Mouse (Mus musculus): ENCODE results near the gene Phrf1.

Phrf1 gene

DNA sequence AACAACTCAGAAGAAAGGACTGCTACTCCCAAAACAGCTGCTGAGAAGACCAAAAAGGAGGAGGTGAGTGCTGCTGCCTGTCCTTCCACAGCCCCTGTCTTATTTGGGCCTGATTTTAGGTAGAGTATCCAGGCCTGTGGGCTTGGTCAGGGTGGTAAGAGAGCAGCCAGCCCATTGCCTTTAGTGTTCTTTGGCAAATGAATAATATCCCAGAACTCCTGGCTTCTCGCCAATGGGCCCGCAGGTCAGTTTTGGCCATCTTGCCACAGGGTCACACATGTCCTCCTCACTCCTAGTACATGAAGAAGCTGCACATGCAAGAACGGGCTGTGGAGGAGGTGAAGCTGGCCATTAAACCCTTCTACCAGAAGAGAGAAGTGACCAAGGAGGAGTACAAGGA lies 32.9 kb downstream of the Phrf1 start:
- DNase-seq = no peak

DNA sequence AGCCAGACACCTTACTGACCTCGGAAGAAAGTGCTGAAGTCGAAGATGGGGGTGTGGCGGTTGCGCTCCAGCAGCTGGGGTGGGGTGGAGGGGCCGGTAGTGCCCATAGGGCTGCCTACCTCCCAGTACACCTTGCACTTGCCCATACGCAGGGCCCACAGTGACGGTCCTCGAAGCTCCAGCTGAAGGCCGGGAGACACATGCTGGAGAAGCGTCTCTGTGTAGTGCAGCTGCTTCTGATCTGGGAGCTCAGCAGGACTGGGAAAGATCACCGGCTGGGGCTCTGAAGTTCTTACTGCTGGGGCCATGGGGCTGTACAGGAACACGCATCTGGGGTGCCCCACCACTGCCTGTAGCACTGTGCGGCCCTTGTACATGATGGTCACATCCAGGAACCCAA lies 35.1 kb downstream of the Phrf1 start:
- no peak for DNase-seq

DNA sequence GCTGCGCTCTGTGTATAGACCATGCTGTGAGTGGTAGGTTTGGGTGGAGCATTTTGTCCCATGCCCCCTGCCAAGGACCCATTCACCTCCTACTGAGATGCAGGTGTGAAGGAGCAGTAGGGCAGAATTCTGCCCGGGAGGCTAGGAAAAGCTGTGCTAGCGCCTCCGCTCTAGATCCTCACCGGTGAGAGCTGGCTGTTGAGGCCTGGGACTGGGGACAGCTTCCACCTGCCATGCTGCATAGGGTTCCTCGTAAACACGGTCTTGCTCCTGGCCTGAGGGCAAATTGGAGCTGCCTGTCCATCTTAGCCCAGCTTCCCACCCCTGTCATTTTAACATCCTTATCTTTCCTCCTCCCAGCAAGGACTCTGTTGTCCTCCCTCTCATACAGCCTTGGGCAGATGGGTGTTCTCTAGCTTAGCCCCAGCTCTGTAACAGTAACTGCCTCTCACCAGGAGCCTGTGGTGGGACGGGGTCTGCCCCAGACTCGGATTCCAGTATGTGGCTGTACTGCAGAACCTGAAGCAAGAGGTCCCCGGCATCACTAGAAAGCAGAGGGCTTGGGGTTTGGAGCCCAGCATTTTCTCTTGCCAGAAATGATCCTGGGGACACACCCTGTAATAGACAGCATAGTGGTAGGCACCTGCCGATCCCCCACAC lies 35.6 kb downstream of the Phrf1 start:
- no peak for DNase-seq

DNA sequence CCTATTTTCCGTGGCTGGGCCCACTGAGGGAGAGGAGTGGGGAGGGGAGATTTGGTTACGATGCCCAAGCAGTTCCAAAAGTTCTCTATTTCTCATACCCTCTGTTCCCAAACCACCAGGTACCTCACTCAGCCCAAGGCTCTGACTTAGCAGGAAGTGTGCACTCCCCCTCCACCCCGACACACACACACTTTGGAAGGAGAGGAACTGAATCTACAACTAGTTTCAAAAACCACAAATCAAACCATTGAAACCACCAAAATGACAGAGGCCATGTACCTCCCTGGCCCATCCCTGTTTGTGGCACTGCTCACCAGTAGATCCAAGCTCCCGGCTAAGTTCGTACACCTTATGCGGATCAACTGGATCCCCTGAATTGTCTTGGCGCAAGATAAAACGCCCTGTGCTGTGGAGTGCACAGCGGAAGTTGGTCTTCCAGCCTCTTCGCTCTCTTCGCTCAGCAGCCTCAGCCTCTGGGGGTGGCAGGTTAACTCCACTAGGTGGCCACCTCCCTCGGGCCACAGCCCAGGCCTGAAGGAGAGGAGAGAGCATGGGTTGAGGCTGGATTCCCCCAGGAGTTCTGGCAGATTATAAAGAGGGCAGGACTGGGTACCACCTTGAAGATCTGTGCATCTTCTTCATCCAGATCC lies 36.3 kb downstream of the Phrf1 start:
- peak; percentile 23 to 42 for DNase-seq

DNA sequence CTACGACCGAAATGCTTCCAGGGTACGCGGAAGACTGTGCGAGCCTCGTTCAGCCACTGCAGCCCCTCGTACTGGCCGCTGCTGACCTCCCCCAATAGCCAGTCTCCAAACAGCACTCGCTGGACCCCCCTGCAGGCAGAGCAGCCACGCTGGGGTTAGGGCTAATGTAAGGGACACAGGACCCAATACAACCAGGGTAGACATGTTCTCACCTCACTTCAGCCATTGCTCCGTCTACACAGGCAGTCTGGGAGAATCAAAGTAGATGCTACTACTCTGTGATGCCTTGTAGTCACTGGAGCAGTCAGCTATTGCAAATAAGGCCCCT lies 36.8 kb downstream of the Phrf1 start:
- no peak for DNase-seq

DNA sequence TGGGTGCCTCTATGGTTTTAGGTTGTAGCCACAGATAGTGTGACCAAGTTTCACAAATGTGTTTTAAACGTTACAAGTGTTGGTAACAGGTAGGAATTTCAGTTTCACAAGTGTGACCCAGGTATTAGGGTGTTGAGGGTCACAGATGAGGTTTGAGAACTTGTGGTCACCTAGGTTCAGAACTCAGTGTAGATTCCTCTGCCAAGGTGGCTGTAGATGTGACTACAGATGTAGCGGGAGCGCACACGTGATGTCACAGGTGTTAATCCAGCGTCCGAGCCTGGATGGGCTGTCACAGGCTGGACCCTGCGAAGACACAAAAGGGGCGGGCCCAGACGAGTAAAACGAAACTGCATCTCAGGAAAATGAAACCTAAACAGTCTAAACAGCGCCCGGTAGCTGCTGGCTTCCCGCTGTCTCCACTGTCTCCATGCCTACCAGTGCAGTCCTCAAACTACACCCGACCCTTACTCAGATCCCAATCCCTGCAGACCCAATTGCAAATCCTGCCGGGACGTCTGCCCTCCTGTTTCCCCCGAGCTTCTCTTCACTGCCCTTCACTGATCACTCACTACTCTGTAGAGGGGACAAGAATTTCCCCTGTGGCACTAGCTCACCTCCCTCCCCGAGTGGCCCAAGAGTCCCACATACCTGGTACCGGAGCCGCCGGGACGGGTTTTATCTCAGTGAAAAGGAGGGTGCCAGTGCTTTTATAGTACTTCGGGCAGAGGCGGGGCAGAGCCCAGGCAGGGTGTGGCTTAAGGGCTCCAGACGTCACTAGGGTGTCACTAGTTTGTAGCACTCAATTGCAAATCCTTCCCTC lies 37.4 kb downstream of the Phrf1 start, which contains the start of gene Irf7:
TSS of gene Irf7 (minus strand) at position 743 of the 823 bp plus-strand sequence.
- peak; percentile 54 to 77 for DNase-seq

DNA sequence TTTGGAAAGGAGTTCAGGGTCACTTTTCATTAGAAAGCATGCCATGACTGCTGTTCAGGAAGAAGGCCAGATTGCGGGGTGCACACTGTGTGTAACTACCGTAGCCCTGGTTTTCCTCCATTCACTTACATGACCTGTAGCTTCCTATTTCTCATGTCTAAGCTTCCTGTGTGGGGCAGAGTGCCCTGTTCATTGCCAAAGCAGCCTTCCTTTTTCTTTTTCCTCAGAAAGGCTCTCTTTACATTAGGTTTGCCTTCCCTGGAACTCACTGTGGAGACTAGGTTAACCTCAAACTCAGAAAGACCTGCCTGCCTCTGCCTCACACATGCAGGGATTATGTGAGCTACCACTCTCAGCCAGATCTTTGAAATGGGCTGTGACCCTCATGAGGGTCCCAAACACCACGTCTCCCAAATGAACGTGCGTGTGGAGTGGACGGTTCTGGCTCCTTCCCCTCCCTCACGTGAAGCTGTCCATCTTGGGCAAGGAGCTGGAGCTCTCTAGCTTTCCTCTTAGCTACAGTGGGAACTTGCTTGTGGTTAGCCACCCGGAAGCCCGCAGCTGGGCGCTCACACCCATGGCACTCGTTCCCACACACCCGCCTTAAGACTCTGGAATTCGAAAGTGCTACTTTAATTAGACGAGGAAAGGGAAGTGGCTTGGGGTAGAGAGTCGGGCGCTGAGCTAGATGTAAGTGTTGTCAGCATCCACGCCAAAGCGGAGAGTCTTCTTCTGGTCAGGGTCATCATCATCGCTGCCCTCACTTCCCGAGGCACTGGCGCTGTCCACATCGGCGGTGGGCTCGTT lies 40.1 kb downstream of the Phrf1 start:
- DNase-seq = no peak

DNA sequence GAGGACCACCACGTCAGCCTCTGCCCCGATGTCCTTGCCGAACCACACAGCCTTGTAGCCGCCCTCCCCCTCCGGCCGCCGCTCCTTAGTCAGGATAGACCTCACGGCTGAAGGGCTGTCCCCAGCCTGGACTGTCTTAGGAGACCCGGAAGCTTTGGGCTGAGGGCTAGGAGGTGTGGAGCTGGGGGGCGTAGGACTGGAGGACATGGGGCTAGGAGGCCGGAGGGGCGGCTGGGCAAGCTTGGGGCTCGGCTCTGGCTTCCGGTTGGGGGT lies 40.6 kb downstream of the Phrf1 start:
- DNase-seq = no peak

DNA sequence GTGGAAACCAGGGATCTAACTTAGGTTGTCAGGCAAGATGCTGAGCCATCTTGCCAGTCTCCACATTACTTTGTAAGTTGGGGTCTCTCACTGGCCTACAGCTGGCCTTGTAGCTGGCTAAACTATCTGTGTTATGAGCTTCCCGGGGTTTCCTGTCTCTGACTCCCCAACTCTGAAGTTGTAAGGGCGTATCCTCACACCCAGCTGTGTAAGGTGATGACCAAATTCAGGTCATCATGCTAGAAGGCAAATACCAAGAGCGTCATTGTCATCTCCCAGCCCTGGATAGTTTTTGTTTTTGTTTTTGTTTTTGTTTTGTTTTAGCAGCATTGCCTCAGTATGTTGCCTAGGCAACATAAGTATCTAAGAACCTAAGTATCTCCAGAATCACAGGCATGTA lies 42.0 kb downstream of the Phrf1 start:
- DNase-seq = no peak

DNA sequence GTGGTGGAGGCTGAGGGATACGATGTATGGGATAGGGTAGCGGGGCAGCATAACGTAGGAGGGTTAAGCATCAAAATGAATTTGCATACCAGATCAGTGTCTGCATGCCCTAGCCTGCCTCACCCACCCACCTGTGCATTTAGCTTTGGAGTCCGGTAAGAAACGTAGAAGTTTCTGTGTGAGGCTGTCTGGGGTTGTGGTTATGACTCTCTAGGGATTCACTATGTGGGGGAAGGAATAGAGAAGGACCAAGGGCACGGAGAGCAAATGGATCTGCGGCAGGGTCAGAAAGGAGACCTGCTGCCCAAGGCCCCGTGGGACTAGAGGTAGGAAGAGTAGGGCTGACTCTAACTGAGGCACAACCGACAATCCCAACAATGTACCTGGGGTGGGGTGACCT lies 46.8 kb downstream of the Phrf1 start:
- DNase-seq = no peak

DNA sequence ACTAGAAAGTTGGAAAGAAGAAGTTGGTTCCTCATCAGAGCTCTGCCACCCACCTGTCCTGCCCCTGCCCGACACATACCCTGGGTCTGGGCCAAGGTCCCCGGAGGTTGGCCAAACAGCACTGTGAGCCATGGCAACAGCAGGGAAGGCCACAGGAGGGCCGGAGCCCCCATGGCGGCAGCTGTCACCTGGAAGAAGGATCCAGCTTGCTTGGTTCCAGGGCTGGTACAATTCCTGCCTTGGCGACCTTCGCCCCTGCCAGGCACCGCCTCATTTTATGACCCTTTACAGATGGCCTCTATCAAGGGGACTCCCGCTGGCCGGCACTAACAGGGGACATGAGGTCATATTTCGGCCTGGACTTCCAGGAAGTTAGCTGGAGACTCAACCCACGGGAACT lies 48.0 kb downstream of the Phrf1 start, which contains the start of gene Cdhr5:
TSS of gene Cdhr5 (minus strand) at position 241 of the 400 bp plus-strand sequence.
- DNase-seq = peak; percentile 82 to 84

DNA sequence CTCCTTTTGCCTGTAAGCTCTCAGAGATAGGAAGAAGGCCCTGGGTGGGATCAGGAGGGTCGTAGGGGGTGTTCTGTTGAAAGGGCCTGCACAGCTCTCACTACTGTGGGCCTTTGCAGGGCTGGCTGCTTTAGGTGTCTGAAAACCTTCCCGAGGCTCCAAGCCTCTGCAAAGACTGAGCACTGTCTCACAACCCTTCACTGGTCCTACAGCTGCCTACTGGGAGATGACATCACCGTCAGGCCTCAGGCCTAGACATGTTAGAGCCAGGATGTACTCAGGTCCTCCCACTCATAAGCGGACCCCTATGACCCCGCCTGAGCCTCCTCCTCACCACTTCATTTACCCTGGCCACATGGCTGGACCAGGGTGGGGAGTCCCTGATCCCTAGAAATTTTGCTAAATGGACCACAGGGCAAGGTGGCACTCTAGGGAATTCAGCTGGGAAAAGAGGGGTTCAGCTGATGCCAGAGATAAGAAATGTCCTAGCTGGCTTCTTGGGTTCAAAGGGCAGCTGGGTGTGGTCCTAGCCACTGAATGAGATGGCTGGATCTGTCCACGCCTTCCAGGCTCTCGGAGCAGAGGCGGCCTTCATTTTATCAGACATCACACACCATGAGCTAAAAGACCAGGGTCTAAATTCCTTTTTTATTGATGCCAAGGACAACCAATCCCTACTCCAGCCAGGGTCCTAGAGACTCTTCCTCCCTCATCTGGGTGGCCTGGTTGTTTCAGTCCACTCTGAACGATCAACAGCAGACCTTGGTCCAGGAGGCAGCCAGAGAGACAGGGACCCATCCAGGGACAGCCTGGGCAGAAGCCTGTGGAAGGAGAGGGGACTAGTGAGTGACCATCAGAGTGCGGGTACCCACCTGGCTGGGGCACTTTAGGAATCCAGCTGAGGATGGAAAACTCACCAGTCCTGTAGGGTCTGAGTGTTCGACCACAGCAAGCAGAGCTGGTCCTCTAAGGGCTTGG lies 49.4 kb downstream of the Phrf1 start:
- no peak for DNase-seq

DNA sequence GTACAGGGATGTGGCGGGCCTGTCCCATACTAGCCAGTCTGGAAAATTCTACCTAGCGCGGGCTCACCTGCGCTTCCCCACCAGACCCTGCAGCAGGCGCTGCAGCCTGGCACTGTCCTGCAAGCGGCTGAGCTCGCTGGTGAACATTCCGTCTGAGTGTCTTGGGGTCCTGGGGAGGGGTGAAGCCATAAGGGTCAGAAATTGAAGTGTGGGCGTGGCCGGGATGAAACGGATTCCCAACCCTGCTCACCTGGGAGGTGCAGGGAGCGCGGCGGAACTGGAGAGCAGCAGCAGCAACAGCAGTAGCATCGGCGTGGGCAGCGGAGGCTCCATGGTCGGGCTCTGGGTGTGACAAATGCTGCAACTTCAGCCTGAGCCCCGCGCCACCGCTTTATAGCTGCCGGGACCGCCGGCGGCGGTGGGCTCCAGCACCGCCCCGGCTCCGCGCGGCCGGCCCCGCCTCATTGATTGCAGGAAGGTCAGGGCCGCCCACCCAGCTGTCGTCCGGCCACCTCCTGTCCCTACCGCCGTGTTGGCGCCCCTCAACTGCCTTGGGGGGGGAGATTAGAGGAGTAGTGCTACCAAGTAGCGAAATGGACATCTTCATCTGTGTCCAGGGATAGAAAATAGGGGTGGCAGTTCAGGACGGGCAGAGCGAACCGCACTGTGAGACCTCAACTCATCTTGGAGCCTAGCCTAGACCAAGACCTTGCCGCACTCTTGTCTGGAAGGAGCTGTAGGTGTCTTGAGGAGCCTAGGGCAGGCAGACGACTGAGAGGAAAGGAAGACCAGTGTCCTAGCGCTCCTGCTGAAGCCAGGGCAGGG lies 50.4 kb downstream of the Phrf1 start, which contains the start of gene Sct:
TSS of gene Sct (minus strand) at position 368 of the 825 bp plus-strand sequence.
- DNase-seq = peak in 1 of 2 experiments; percentile 38

DNA sequence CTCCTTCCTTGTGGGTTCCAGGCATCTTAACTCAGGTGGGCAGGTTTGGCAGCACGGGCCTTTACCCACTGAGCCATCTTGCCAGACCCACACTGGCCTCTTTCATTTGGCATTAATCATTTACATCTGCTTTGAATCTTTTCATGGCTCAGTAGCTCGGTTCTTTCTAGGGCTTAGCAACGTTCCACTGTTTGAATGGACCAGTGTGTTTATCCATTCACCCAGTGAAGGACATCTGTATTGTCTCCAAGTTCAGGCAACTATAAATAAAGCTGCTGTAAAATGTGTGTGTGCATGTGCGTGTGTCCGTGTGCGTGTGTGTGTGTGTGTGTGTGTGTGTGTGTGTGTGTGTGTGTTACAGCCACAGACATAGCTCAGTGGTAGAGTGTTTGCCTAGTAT lies 52.9 kb downstream of the Phrf1 start:
- DNase-seq = peak in 1 of 2 experiments; percentile 55

DNA sequence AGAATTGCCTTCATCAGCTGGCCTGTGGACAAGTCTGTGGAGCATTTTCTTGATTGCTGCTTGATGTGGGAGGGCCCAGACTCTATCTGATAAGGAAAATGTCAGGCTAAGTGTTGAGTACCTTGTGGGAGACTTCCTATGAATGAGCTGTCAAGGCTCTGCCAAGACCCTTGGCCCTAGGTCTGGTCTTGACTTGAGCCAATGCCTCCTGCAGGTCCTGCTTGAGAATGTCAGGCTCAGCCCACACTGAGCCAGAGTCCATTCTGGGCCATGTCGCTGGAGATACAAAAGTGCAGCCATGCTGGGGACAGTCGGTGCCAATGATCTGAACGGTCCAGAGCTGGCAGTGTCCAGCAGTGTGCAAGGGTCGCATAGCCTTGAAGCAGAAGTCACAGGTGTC lies 54.2 kb downstream of the Phrf1 start:
- no peak for DNase-seq

DNA sequence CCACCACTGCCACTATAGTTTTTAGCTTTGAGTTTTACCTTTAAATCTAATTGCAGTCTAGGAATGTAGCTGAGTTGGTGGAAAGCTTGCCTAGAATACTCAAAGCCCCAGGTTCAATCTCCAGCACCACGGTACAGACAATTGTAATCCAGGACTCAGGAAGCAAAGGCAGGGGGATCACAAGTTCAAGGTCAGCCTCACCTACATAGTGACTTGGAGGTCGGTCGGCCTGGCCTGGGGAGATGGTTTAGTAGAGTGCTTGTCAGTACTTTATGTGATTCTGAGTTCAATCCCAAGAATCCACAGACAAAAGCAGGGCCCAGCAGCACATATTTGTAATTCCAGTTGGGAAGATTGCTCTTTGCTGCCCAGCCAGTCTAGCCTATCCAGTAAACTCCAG lies 59.5 kb downstream of the Phrf1 start:
- DNase-seq = no peak

DNA sequence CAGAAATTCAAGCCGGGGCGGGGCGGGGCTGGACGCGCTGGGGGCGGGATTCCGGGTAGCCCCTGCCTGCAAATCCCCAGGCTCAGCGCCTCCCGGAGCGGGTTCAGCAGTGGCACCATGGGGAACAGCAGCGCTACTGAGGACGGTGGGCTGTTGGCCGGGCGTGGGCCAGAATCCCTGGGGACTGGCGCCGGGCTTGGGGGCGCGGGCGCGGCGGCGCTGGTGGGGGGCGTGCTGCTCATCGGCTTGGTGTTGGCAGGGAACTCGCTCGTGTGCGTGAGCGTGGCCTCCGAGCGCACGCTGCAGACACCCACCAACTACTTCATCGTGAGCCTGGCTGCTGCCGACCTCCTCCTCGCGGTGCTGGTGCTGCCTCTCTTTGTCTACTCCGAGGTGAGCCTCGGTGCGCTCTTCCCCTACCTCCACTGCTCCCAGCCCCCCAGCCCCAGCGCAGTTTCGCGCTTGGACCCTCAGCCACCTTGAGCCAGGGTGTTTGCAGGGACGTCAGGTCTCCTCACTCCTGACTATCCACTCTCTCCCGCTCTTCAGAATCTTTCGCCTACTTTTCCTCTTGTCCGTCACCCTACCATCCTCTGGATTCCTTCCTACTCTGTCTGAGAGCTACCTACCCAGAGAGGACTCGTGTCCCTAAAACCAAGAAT lies 63.5 kb downstream of the Phrf1 start, which contains the start of gene Drd4:
TSS of gene Drd4 (plus strand) at position 86 of the 662 bp plus-strand sequence.
- no peak for DNase-seq

DNA sequence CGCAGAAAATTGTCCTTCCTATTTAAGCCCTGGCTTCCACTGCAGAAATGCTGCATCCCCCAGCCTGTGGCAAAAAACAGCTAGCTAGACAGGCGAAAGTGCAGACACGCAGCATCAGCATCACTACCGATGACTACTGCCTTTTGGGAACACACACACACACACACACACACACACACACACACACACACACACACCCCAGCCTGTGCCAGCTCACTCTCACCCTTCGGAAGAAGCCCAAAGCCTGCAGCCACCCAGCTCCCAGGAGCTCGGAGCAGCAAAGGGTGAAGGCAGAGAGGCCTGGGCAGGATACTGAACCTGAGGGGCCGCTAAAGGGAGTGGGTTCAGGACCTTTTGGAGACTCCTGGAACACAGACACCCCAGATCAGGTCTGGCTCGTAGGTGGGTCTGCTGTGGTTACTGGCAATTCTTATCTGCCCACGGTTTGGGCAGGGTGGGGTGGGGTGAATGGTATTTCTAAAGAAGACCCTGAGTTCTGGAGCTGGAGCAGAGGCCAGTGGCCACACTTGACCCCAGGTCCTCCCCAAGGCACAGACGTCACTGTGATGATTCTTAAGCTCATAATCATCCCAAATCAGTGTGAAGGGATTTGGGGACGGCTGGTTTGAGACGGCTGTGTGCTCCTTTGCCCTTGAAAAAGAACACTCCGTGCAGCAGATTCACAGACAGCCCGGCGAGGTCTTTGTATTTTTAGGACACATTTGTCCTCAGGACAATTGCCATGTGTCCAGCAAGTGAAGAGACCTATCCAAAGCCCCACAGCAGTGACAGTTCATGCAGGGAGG lies 64.2 kb downstream of the Phrf1 start:
- no peak for DNase-seq

DNA sequence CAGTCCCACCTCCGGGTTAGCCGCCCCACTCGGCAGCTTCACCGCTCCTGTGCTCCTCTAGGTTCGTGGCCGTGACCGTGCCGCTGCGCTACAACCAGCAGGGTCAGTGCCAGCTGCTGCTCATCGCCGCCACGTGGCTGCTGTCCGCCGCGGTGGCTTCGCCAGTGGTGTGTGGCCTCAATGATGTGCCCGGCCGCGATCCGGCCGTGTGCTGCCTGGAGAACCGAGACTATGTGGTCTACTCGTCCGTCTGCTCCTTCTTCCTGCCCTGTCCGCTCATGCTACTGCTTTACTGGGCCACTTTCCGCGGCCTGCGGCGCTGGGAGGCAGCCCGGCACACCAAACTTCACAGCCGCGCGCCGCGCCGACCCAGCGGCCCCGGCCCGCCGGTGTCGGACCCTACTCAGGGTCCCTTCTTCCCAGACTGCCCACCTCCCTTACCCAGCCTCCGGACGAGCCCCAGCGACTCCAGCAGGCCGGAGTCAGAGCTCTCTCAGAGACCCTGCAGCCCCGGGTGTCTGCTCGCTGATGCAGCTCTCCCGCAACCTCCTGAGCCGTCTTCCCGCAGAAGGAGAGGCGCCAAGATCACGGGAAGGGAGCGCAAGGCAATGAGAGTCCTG lies 65.4 kb downstream of the Phrf1 start:
- DNase-seq = no peak
